Mouse (Mus musculus) right cerebral cortex, postnatal 4 days (tissue): ENCODE measurements around the gene Zfp598.

Source experiments
- DNase-seq: peaks from one replicate; pipeline ENCODE4 v3.0.0-alpha.2; 2022

Zfp598 gene

DNA sequence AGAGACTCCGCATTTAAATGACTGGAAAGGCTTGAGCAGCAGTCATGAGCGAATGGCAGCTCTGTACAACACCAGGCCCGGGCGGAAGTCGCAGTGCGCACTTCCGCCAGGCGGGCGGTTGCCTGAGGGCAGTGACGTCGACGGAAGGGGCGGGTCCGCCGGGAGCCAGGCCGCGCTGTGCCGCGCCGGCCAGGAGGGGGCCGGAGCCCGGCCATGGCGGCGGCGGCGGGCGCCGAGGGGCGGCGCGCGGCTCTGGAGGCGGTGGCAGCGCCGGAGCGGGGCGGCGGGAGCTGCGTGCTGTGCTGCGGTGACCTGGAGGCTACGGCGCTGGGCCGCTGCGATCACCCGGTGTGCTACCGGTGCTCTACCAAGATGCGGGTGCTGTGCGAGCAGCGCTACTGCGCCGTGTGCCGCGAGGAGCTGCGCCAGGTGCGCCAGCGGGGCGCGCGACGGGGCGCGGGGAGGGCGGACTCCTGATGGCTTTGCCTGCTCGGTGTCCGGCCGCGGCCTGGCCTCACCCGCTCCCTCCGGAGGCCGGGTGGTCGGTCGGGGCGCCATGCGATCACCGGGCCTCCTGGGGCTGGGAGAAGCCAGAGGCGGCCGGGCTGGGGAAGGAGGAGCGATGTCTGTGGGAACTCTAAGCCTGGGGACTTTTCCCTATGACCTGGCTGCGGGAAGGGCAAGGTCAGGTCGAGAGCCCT lies at the start of gene Zfp598:
TSS of gene Zfp598 (plus strand) at position 143 of the 701 bp plus-strand sequence.
- DNase-seq = peak; percentile 91

DNA sequence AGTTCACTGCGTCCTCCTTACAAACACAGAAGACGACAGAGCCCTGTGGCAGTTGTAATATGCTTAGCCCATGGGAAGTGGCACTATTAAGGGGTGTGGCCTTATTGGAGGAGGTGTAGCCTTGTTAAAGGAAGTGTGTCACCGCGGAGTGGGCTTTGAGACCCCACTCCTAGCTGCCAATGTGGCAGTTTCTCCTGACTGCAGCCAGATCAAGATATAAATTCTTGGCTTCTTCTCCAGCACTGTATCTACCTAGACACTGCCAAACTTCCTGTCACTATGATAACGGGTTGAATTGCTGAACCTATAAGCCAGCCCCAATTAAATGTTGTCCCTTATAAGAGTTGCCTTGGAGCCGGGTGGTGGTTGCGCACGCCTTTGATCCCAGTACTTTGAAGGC lies 44.0 kb upstream of the Zfp598 start:
- DNase-seq = no peak

DNA sequence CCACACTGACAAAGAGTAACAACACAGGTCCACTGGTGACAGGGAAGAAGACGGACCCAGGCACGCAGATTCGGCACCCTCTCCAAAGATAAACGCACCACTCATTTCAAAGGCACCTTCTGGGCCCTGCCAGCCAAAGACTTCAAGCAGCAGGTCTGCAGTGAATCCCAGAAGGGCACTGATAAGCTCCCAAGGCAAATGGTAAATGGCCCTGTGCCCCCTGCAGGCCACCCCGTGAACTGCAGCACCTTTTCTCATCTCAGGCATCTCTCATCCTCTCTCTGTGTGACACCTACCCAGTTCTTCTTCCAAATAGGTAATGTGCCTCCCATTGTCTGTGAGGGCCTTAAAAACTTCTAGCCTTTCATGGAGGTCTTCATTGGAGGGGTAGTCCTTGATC lies 40.8 kb upstream of the Zfp598 start:
- DNase-seq = peak; percentile 64

DNA sequence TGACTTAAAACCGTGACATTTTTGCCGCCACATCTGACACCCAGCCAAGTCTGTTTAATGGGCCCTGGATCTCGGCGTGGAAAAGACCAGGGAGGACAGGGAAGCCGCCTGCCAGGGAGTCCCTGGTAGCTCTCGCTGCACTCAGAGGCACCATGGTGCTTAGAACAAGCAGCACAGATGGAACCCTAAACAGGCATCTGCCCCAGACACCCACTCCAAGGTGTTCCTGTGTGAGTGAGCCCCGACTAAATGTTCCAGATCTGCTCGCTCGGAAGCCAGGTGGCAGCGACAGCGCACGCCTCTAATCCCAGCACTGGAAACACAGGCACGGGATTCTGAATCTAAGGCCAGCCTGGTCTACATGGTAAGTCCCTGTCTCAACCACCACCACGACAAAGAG lies 39.4 kb upstream of the Zfp598 start:
- DNase-seq = no peak

DNA sequence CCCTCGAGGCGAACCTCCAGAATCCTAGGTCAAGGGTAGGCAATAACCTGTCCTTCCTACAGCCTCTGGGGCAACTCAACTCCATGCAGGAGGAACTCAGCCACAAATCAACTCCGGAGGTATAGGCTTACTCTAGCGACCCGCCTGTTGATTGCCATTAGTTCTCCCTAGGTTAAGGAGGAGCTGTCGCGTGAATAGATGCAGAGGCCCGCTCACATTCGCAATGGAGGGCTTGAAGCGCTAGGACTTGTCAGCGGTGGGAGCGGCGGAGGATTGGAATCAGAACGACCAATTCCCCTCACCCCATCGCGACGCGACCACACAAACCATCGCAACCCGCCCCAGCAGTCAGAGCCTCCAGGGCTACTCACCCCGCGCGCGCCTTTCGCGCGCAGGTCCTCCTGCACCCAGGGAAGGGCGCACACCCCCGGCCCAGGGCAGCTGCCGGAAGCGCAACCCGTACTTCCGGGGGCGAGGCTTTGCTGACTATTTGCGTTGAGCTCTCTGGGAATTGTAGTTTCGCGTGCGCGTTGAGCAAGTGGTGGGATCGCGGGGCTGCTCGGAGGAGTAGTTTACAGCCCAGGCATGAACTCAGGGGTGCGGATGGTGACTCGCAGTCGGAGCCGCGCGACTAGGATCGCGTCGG lies 37.2 kb upstream of the Zfp598 start, which contains the start of the genes Tsc2 and Nthl1:
TSS of gene Tsc2 (minus strand) at position 464 of the 646 bp plus-strand sequence.
TSS of gene Nthl1 (plus strand) at position 514 of the 646 bp plus-strand sequence.
- DNase-seq = peak; percentile 82

DNA sequence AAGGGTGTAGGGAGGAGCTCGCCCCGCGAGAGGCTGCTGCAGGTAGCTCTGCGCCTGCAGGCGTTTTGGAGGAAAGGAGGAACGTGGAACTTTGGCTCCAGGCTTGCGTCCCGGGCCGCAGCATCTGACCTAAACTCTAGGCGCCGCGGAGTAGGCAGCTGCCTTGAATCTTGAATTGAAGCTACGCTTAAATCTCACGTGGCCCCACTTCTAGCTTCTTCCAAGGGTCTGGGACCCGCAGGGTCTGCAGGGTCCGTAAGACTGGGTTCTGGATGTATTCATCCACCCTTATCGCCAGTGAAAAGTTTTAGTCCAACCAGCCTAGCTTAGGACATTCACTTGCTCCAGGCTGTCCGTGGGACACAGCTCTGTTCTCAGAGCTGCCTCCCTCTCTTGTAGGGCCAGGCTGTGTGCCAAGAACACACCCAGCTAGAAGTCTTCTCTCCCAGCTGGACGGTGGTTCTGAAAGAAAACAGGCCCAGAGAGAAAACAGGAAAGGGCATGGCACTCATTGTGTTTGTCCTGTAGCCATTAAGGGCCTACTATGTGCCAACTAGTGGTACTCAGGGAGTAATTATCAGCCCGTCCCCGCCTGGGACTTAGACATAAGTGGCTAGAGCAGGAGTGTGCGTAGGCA lies 36.6 kb upstream of the Zfp598 start:
- no peak for DNase-seq

DNA sequence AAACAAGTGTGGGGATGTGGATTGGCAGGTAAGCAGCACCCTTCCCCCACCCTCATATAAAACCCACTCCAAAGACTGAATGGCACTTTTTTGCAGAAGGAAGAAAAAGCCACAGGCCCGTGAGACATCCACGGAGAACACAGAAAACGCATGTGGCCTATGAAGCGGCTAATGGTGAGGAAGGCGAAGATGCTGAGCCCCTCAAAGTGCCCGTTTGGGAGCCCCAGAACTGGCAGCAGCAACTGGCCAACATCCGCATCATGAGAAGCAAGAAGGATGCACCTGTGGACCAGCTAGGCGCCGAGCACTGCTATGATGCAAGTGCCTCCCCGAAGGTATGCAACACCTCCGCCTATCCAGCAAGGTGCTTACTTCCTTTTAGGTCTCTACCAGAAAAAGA lies 35.7 kb upstream of the Zfp598 start:
- DNase-seq = no peak

DNA sequence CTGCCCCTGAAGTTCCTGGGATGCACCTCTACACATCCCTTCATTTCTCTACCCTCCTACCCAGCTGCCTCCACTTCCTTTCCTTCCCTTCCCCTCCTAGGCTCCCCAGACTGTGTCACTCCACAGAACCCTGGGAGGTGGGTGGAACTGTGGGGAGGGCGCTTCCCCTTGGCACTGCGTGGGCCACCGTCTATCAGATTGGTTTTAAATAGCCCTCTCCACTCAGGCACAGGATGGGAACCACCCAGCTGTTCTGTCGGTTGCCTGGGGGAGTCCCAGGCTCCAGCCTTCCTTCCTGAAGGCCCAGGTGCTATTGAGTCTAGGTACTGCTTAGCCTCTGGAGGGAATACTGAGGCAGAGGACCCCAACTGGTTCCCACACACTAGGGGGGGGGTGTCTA lies 34.5 kb upstream of the Zfp598 start:
- no peak for DNase-seq

DNA sequence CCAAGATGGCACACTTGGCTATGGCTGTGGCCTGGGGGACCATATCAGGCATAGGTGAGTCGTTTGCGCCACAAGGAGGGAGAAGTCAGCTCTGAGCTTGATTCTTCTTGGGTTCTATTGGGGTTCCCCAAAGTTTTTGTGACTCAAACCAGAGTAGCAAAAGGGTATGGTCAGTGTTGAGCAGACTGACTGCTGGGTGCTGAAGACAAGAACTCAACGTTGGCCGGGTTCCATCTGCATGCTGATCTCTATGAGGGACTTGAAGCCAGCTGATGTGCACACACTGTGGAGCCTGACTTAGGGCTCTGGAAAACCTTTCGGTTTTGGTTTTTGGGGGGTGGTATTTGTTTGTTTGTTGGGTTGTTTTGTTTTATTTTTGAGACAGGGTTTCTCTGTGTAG lies 33.8 kb upstream of the Zfp598 start:
- no peak for DNase-seq

DNA sequence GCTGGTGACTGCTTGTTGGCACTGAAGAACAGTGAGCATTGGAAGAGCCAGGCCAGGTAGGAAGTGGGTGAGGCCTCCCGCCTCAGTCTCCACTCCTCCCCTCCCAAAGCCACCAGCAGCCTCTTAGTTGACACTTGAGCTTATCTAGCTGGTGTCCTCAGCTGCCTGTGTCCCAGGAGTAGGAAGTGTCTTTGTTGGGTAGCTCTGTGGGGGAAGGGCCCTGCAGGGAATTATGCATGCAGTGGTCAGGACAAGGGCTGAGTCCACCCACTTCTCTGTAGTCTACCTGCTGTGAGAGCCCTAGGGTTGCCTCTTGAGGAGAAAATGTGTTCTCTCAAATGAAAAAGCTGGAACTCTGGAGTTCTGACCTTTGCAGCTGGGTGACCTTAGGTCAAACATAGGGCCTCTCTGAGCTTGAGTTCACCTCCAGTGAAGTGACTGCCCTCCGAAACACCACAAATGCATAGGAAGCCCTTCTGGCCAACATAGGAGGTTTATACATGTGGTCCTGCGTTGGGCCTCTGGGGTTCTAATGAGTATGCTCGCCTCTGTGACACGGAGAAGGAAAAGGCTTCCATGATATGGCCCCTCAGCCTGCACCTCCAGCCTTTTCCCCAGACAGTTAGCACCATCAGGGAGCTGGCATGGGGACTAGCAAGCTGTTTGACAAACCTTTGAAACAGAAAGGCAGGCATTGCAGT lies 32.6 kb upstream of the Zfp598 start:
- DNase-seq = no peak

DNA sequence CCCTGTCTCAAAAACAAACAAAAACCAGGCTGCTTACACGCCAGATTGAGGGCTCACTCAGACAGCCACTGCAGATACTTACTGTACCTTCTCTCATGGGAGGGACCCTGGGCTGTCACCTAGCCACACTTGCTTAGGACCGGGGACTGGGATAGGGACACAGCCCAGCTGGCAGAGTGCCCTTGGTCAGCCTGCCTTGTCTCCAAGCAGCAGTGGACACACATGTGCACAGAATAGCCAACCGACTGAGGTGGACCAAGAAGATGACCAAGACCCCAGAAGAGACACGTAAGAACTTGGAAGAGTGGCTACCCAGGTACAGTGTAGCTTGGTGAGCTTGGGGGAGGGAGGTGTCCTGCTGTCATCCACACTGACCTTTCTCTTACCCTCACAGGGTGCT lies 31.3 kb upstream of the Zfp598 start:
- no peak for DNase-seq

DNA sequence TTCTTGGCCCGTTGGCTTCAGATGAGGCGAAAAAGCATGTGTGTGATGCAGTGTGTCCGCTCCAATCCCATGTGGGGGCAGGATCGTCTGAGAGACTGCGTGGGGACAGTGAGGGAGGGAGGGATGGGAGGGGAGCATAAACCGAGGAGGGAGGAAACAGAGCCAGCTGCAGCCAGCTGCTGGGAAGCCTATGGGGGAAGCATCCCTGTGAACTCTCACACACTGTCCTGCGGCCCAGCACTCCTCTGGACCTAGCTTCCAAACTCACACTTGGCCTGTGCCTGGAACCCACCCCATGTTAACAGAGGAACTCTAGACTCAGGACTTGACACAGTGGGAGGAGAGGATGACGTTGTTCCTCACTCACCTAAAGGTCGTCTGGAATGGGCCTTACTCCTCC lies 30.6 kb upstream of the Zfp598 start:
- DNase-seq = no peak

DNA sequence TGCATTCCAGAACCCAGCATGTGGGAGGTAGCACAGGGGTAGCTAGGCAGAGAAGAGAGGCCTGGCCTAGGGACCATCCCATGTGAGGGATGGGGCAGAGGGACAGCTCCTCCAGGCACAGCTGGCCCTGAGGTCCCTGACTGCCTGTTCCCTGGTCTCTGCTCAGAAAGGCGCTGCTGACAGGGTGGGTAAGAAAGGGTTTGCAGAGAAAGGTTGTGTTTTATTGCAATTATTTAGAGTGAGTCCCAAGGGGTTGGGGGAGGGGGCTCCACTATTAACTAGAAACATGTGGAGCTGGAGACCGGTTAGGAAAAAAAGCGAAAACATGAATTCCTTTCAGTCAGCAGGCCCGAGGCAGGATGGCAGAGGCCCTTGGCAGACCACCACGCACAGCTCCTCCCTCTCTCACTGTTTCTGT lies 29.9 kb upstream of the Zfp598 start:
- DNase-seq = no peak

DNA sequence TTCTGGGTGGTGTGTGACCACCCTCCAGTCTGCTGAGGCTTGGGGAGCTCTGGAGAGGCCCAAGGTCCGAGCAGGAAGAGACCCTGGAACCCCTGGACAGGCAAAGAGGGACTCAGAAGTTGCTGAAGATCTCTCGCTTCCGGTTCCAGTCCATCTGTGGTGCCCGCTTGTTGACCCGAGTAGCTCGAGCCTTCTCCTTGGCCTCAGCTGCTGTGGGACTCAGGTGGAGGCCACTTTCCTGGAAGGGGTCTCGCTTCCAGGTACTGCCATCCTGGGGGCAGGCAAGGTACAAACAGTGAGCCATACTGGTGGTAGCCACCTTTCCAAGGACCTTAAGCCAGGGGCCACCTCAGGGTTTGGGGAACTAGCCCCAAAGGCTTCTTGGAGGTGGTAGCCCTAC lies 29.4 kb upstream of the Zfp598 start:
- DNase-seq = no peak

DNA sequence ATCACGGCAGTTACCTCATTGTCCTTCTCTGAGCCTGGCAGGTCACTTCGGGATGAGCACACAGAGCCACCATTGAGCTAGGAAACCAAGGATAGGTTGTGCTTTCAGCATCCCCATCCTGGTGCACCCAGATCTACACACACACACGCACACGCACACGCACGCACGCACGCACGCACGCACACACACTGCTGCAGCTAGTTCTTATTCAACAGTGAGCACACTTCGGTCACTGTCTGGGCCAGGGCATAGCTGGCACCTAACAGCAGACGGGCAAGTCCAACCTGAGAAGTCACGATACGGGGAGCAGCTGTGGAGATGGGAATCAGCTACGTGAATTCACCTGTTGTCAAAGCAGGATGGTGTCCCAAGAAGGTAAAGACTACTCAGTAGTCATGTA lies 28.9 kb upstream of the Zfp598 start:
- no peak for DNase-seq

DNA sequence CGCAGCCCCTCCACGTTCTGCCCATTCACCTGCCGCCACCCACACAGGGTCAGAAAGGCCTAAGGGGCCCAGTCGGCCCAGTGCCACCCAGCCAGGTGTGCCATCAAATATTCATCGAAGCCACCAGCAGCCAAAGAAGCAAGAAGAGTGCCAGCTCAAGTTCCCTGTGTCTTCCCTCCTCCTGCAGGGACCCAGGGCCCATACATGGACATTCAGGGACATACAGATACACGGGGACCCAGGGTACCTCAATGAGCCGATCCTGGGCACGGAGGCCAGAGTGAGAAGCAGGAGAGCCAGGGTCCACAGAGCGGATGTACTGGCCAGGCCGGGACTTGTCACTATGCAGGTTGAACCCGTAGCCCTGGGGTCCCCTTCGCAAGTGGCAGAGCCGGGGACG lies 27.5 kb upstream of the Zfp598 start:
- no peak for DNase-seq

DNA sequence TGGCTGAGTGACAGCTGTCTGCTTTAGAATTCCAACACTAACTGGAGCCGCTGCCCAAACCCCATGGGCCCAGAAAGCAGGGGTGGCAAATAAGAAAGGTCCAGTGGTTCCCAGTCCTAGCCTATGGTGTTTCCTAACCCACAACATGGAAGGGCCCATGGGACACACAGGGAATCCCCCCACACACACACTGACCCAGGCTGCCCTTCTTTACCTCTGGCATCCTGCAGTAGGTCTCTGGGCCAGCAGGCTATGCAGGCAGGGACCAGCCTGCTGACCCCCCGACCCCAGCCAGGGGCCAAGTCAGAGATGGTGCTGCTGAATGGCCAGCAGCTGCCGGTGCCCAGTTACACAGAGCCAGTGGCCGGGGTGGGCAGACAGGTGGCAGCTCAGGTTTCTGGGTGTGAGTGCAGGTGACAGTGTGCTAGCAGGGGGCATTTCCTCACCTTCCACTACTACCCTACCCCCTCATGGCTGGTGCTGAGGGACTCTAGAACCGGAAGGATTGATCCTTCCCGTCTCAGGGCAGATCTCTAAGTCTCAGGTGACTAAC lies 26.6 kb upstream of the Zfp598 start:
- no peak for DNase-seq

DNA sequence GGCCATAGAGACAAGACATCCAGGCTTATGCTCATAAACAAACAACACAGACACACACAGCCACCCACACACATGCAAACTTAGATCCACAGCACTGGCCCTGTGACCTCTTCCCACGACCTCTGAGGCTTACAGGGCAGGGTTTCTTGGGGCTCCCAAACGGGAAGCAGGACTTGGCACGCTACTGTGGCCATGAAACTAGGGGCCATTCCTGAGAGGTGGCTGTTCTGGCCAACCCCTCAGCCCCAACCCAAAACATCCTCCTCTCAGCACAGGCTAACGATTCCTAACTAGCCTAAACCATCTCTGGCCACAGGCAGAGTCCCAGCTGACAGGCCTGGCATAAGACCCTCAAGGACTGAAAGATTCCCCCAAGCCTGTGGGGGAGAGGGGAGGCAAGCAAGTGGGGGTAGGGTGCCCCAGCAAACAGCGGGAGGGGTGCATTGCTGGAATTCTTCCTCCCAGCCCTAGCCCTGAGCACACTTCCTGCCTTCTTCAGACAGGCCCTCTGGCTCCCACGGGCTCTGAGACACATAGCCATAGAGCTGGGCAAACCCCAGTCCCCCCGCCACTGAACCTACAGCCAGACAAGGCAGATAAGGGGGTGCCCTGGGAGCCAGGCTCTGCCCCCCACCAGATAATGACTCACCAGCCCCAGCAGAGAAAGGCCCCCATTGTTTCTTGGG lies 25.3 kb upstream of the Zfp598 start:
- no peak for DNase-seq

DNA sequence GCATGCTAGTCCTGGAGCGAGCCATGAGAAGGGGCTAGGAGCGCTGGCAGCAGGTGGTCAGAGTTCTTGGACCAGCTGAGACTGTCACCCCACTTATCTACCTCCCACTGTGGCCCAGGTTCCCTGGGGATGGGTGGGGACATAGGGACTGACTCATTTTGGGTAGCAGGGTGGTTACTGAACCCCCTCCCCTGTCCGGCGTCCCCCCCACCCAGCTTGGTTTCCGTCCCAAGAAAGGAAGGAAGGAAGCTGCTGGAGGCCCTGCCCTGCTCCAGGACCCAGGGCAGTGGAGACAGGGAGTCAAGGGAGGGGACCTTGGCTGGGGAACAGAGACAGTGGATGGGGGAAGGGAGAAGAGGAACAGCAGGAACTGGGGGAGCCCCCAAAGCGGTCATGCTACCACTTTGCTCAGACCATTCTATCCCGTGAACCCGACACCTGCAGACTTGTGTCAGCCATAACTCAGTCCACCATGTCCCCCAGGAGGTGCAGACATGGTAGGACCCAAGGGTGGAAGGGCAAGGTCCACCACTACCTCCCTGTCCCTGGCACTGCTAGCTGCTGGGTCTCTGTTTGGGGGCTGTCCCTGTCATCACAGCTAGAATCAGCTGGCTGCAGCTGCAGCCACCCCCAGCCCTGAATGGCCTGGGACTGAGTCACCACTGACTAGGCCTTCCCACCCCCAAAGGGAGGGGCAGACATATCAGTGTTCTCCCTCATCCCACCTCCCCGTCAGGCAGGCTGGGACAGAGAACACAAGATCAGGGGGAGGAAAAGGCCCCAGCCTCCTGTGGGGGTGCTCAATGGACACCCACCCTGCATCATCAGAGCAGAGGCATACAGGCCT lies 24.4 kb upstream of the Zfp598 start:
- no peak for DNase-seq

DNA sequence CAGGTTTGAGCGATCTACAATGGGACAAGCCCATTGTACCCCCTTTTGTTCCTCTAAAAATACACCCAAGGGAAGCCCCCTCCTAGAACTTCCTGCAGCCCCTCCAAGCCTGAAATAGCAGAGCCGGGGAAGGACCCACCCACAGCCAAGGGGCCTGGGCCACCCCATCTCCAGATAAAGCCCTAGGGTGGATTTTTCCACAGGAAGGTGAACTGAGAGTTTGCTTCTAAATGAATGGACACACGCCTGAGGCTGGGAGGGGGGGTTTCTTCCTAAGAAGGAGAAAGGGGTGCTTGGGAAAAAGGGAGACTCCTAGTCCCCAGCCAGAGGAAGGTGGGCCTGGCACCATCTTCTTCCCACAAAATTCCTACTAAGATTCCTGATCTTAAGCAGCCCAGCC lies 23.6 kb upstream of the Zfp598 start:
- DNase-seq = no peak

DNA sequence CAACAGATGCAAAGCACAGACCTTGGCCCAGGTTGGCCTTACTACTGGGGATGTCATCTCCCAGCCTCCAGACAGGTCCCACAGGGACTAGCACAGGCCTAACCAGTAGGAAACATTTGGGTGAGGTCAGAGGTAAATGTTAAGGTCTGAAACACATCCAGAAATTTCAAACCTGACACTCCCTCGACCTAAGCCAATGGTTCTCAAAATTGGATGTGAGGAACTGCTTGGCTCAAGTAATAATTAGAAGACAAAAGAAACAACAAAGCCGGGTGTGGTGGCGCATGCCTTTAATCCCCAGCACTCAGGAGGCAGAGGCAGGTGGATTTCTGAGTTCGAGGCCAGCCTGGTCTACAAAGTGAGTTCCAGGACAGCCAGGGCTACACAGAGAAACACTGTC lies 23.1 kb upstream of the Zfp598 start:
- no peak for DNase-seq

DNA sequence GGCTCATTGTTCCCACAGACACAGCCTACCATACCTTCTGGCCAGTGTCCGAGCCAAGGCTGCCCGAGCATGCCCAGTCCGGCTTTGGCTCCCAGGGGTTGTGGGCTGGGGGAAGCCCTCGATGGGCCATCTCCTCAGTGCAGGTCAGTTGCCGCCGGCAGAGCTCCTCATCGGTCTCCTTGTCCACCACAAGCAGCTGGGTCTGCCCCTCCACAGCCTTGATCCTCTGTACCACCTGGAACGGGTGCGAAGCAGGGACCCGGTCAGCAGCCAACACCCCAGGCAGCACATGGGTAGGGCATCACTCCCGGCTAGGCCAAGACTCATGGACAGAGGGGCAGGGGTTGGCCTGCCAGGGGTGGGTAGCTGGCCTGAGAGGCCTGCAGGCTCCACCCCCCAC lies 22.0 kb upstream of the Zfp598 start:
- DNase-seq = no peak
